Mouse (Mus musculus) yolk sac, embryonic 10.5 days (tissue): Measurements from ENCODE around the gene Fam234b.

Experiments used
- DNase-seq: peaks from one replicate; pipeline ENCODE4 v3.0.0-alpha.2; 2017; ENCODE audit warnings: low spot score

Gene Fam234b

DNA sequence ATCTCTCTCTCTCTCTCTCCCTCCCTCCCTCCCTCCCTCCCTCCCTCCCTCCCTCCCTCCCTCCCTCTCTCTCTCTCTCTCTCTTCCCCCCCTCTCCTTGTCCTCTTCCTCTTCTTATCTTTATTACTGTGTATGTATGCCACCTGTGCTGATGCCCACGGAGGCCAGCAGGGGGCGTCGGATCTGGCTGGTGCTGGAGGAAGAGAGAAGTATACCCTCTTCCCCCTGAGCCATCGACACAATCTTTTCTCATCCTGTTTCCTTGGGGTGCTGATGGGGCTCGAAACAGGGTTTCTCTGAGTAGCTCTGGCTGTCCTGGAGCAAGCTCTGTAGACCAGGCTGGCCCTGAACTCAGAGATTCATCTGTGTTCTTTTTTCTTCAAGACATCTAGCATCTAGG, 14.9 kb upstream of the Fam234b start:
- DNase-seq: no peak

DNA sequence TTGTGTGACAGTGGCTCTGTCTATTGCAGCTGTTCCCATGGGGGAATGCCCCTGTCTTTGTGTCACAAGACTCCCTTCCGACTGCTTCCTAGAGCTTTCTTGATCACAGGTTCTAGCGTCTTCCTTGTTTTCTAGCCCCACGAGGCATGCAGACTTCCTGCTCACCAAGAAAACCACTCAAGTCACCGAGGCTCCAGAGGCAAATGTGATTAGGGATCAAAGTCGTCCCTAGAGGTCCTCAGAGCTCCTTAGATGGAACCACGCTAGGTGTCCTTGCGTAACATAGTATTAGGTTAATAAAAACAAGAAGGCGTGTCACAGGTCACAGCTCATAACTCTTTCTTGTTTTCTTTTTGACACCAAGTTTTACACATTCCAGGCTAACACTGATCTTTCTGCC, 13.8 kb upstream of the Fam234b start:
- DNase-seq: no peak

DNA sequence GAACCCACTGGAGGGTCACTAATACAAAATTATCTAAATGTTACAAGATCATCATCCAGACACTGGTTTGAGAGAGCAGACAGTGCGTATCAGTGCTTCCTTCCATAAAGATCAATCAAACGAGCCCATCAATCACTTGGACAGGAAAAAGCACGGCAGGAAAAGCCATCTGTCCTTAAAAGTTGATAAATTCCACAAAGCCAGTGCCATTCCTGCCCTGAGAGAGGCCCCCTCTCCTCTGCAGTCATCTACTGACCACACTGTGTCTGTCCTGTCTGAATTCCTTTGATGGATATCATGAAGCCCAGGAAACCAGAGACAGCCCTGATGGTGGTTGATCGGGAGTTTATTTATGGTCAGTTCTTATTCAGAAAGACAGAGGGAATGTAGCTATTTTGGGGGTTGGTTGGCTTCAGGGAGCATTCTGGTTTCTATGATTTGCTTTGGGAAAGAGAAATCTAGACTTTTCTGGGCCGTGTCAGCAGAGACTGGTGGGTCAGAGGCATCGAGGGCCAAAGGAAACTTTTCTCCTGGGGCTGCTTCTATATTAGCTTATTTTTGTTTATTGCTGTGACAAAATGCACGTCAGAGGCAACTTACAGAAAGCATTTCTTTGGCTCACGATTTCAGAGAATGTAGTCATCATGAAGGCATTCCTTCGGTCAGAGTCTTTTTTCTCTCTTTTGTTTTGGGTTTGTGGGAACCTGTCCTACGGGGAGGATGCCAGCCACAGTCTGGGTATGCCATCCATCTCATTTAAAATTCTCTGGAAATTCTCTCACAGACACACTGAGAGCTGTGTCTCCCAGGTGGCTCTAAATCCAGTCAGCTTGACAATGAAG, 10.5 kb upstream of the Fam234b start:
- no peak for DNase-seq

DNA sequence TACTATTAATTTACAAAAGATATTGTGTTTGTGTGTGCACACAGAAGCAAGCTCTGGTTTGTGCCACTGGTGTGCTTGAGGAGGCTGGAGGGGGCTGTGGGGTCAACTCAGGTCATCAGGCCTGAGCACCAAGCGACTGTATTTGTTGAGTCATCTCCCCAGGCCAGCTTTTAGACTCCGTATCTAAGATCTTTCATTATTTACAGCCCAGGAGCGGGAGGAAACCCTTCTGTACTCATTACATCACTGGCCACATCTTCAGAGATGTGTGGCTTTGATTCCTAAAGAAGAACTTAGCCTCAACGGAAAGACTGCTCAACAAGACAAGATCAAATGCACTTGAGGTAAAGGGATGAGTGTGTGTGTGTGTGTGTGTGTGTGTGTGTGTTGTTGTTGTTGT, 9.1 kb upstream of the Fam234b start:
- no peak for DNase-seq

DNA sequence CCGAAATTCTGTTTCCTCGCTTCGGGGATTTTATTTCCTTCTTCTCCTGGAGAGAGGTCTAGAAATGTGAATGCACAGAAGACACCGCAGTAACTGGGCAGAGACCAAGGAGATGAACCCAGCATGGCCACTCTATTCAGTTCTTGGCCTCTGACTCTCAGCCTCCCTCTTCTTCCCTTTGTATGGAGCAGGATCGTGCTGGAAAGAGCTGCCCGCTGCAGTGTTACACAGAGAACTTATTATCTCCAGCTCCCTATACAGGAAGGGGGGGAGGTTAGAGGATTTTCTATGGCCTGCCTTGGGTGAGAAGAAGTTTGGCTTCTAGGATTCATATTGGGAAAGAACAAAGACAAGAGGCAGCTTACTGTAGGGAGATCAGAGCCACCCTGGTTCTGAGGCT, 7.7 kb upstream of the Fam234b start:
- DNase-seq: no peak

DNA sequence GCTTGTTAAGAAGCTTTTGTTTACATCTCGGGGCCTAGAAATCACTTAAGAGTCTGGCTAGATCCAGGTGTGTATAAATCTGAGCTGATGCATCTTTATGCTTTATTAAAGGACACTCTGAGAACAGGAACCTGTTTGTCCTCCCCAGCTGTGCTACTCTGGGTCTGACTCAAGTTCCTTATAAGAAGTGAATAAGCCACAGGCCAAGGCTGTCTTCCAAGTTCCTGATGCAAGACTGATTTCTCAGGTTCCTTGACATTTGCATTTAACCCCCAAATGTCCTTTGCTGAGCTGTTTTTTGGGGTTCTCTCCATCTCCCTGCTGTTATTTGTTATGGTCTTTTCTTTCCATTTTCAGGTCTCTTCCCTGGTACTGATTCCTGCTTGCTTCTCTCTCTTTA, 5.9 kb upstream of the Fam234b start:
- DNase-seq: no peak

DNA sequence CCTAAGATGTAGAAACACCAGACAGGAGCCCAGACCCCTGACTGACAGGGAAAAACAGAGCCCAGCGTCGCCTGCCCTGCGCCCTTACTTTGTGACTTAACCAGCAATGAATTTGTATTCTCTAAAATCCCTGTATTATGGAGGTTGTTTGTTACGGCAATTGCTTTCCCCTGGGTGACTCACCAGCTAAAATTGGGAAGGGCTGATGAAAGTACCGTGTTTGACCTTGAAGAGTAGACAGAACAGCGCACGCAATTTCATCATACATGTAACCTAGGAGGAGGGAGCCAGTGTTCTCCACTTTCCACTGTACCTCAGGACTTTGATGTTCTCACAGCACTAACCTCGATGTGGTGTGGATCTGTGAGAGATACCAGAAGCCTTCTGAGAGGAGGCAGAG, 4.8 kb upstream of the Fam234b start:
- DNase-seq: no peak

DNA sequence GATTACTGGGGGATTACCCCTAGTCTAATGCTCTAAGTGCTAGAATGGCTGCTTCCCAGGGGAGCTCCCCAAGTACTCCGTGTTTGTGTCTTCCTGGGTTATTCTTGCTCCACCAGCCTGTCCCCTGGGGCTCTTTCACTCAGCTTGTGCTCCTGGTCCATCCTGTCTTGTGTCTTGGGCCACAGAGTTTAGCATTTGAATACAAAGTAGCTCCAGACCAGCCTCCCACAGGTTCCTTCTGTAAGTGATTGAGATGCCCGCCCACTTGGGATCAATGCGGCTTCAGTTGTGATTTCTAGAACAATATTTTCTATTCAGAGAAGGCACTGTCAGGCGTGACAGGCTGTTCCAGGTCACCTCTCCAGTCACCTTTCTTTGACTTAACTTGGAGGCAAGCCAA, 4.0 kb upstream of the Fam234b start:
- DNase-seq: no peak

DNA sequence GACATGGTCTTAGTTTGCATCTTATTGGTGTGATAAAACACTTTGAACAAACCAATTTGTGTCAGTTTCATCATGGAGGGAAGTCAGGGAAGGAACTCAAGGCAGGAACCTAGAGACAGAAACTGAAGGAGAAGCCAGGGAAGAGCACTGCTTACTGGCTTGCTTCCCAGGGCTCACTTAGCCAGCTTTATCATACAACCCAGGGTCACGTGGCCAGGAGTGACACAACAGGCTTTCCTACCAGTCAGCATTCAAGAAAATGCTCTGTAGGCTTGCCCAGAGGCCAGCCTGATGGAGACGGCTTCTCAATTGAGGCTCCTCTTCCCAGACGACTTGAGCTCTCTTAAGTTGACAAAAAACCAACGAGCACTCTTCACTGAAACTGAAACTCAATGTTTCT, 2.9 kb upstream of the Fam234b start:
- no peak for DNase-seq

DNA sequence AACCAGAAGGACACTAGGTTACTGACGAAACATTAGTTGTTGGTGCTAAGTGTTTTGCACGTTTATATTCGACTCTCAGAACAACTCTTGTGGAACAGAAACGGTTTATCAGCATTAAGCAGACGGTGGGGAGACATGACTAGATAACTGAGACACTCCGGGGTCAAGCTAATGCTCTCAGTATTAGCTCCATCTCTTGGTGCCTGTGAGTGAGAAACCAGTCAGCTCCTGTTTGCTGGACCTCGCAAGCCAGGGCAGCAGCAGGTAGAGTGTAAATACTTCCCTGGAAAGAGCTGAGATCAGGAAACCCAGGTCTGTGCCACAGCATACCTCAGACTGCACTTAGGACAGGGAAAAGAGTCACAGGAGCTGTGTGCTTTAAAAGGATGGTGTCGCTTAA, 1.1 kb upstream of the Fam234b start:
- DNase-seq: no peak

DNA sequence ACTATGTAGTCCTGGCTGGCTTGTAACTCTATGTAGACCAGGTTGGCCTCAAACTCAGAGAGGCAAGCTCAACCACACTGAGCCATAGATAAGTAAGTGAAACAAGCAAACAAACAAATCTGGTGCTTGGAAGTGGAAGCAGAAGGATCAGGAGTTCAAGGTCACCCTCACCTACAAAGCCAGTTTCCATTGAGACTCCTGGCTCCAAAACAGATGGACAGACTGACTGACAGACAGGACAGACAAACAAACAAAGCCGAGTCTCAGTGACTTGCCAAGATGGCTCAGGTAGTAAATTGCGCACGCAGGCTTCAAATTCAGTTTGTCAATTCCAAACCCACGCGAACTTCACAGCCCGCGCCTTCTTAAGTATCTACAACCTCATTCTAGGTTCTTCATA, 331 bp upstream of the Fam234b start:
- no peak for DNase-seq

DNA sequence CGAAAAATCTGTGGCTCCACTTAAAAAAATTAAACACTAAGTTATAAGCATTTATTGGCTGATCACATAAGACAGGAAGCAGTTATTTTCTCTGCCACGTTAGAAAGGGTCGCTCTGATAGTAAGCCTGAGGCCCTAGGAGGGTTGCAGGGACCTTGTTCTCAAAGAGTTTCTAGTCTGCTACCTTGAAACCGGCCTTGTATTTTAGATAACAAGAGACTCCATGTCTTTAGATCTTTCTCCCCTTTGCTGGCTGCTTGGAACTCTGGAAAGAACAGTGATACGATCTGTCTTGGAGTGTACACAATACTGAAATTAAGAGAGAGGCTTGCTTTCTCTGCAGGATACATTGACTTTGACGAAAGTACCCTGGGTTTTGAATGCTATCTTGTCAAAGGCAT, 949 bp downstream of the Fam234b start:
- no peak for DNase-seq

DNA sequence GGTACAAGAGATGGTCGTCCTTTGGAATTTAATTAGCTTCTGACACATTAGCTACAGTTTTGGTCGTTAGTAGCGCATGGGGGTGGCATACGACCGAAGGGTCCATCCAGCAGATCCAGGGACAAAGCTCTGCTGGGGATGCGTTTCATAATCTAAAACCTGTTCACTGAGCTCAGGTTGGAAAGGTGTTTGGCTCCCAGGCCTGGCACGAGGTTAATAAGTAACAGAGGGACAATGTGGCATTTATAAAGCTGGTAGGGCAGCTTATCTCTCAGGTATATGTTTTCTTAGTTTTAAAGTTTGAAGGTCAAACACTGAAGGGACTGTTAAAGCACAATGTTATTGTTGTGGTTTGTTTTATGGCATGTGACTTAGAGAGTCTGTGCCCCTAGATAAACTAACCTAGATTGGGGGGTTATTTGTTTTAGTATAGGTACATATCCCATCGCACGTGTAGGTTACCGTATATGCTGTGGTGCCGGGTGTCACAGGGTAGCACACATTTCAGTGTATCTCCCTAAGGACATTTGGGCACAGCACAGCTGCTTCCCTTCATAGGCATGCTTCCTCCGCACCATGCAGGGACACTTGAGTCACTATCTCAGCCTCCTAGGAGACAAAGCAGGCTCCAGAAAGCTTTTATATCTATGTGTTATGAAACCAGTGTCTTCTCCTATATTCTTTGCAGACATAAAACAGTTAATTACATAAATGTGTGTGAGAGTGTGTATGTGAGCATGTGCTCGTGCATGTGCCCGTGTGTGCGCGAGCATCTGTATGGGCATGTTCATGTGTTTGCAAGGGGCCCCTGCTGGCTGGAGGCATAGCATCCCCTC, 2.6 kb downstream of the Fam234b start:
- no peak for DNase-seq

DNA sequence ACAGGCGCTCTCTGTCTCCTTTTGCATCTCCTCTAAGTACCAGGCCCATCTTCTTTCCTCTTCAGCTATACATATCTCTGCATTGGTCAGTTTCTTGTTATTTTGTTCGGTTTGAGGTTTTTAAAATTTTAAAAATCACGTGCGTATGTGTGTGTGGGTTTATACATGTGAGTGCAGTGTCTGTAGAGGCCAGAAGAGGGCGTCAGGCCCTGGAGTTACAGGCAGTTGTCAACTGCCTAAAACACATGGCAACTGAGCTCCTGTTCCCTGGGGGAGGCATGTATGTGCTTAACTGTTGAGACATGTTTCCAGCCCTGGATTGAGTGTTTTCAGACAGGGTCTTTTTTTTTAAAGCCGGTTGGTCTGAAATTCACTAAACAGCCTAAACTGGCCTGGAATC, 4.9 kb downstream of the Fam234b start:
- DNase-seq: no peak

DNA sequence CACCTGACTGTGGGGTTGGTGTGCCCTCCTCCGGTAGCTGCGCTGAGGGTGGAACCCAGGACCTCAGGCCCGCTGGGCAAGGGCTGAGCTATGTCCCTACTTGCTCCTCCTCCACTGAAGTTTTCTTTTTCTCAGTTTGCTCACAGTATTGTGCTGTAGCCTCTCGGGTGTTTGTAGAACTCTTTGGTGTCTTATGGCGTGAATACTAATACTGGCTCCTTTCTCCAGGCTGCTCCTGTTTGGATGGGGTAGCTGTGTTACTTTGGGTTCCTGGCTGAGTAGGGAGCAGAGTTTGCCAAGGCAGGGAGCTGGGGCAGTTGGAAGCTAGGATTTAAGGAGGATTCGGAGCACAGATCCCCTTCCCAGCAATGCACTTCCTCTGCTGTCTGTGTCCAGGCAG, 6.0 kb downstream of the Fam234b start:
- DNase-seq: no peak

DNA sequence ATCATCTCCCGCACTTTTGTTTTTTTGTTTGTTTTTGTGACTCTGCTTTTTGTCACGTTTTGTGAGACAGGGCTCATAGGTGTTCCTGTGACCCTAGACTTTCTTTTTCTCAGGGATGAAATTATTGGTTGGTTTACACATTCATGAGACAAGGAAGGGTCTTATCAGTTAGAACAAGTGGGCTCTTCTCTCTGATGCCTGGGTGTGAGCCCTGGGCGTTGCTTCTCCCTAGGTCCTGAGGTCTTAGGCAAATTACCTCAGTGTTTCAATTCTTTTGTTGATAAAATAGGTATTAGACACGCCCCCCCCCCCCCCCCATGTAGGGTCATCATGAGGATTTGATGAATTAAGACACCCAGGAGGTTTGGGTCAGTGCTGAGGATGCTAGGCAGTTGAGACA, 7.1 kb downstream of the Fam234b start:
- DNase-seq: no peak

DNA sequence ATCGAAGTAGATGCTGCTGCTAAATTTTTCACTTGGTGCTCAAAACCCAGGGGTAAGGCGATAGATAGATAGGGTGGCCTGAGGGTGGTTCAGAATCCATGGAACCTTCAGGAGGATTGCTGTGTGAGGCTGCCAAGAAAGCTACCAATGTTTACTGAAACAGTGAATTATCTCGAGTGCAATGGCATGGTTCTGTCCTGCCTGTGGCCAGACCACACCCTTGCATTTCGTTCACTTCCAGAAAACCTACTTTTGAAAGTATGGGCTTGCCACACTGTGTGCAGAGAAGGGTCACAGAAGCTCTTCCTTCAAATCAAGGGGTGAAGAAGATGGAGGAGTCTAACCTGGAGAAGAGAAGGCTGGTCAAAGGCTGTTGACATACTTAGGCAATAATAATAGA, 8.0 kb downstream of the Fam234b start:
- DNase-seq: no peak

DNA sequence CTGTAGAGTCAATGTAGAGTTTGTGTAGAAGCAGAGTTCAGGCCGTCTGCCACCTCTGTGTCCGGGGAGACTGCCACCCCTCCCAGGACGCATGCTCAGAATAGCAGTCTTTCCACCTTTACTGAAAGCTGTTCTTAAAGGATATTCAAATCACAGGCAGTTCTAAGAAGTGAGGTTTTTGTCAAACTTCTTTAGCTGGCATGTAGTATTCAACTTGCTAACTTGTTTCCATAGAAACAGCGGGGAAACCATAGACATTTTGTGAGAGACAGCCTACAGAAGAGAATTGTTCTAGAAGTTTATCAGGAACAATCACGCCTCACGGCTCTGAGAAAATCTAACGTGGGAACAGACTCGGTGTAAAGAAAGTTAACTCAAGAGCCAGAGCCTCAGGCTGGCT, 9.1 kb downstream of the Fam234b start:
- no peak for DNase-seq

DNA sequence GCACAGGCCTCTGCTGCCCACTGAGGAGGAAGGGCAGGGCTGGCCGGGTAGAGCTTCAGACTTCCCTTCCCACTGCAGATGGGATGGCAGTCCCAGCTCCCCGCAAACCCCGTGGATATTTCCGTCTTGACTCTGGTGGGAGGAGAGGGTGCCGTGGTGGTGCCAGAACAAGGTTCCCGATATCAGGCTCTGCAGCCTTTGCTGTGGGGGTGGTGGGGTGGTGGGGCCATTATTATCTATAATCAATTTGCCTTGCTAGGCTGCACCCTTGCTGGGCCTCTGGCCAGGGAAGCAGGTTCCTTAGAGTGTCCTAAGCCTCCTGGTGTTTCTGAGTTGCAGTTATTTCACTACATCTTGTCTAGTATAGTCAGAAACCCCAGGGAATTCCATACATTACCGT, 13.4 kb downstream of the Fam234b start:
- DNase-seq: no peak

DNA sequence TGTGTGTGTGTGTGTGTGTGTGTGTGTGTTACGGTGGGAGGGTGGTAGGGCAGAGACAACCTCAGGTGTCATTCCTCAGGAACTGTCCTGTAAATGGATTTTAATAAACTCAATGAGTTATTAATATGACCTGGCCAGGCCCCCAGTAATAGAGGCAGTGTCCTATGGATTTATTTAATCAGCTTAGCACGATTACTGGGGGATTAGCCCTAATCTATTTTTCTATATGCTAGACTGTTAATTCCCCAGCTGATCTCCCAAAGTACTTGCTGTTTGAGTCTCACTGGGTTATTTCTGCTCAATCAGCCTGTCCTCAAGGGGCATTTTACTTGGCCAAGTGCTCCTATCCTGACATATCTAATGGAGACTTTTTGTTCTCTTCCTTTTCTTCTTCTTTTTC, 14.9 kb downstream of the Fam234b start:
- DNase-seq: no peak

DNA sequence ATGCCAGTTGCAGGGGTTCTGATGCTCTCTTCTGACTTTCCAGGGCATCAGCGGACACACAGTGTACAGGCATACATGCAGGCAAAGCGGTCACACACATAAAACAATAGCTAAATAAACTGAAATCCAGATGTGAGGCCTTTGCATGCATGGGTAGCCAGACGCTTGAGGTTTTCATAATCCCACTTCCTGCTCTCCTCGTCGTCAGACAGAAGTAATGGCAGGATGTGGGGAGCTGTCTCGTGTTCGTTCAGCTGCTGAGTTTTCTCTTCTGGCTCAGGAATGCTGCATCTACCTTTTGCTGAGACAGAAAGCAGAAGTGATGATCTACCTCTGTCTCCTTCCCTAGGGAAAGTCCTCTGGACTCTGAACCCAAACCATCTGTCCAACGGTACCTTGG, 20.6 kb downstream of the Fam234b start:
- no peak for DNase-seq

DNA sequence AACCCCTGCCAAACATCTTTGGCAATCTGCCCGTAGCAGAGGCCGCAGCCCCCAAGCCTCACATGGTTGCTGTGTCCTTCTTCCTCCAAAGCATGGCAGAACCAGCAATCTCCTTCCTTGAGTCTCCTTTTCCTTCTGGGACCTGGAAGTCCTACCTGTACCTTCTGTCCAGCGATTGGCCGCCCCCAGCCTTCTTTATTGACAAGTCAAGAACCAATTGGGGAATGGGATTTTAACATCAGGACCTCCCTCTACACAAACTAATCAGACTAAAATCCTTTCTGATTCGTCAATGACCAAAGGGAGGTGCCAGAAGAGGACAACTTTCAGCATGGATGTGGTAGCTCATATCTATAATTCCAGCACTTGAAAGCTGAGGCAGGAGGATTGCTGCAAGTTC, 22.1 kb downstream of the Fam234b start:
- no peak for DNase-seq

DNA sequence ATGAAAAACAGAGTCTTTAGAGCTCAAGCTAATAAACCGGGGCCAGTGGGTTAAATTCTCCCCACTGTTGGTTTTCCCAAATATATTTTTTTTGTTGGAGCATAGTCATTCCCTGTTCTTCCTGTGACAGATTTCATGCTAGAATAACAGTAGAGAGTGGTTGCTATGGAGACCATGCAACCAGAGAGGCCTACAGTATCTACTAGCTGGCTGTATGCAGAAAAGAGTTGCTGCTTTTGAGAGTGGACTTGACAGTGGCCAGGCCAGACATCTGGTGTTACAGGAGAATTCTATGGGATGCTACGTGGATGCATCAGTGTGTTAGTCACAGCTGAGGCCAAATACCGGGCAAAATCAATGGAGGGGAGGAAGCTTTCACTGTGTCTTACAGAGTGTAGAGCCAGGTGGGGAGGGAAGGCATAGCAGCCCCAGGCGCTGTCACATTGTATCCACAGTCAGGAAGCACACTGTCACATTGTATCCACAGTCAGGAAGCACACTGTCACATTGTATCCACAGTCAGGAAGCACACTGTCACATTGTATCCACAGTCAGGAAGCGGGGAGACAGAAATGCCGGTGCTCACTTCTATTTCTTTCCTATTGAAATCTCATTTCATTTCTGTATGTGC, 26.1 kb downstream of the Fam234b start:
- DNase-seq: no peak
